Mouse (Mus musculus): Measurements from ENCODE around the gene Nsdhl. TPM values are rescaled to one million over a fixed set of nuclear protein-coding genes. Genes with fewer than 3 reads are reported as not detected.
A peak's percentile ranks its signal among the peaks of the same experiment; 100 is the strongest.

The Nsdhl gene
- polyA plus RNA-seq, 1 experiment from 2014 or later, result 50.2 TPM

DNA sequence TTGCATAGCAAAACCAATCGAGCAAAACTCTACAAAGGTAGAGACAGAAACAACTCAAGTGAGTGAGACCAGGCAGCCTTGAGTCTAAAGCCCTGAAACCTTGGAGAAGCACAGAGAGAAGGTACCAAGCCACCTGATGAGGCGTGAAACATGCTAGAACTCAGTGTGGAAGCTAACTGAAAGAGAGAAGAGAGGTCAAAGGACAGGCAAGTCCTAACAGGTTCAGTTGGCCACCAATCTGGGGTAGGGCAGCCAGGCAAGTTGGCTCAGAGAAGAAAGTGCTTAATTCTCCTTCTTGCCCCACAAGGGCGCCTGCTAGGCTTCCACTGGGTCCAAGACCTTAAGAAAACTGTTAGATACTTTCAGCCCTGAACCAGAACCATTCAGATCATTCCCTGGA, 43.2 kb downstream of the Nsdhl start:
- H3K4me3 ChIP-seq, result no peak overlapping the region
- no peak overlapping the region for H3K4me2 ChIP-seq
- no peaks in the 10 kb centered on the region for H3K27me3 ChIP-seq (replicated peaks)
- no peaks in the 10 kb centered on the region for H3K9me3 ChIP-seq
- no peak for ATAC-seq (replicated peaks)
- no peak overlapping the region for H3K27ac ChIP-seq
- WGBS, result 79% methylated on average over 3 of the region's 3 CpGs
- no peak overlapping the region for H3K9ac ChIP-seq
- 0 out of 2 replicates have a peak, but pooled peaks cover 2% of the 10 kb centered on the region for H3K36me3 ChIP-seq (replicated peaks)
- H3K4me1 ChIP-seq, result no peaks in the 10 kb centered on the region

GRCm38 (mm10) chrX:72962743-72963142, 44.4 kb downstream of the Nsdhl start:
- H3K4me3 ChIP-seq, result no peak overlapping the region
- ATAC-seq (replicated peaks), result no peak
- H3K4me1 ChIP-seq, result no peaks in the 10 kb centered on the region
- 81% methylated on average over 3 of the region's 3 CpGs for WGBS
- no peaks in the 10 kb centered on the region for H3K27me3 ChIP-seq (replicated peaks)
- H3K9ac ChIP-seq, result no peak overlapping the region
- no peaks in the 10 kb centered on the region for H3K9me3 ChIP-seq
- H3K4me2 ChIP-seq, result no peak overlapping the region
- H3K36me3 ChIP-seq (replicated peaks), result no peaks in the 10 kb centered on the region
- H3K27ac ChIP-seq, result no peak overlapping the region

- H3K27ac ChIP-seq, result no peak overlapping the region
- H3K27me3 ChIP-seq (replicated peaks), result peaks cover 4% of the 10 kb centered on the region
- H3K36me3 ChIP-seq (replicated peaks), result no peaks in the 10 kb centered on the region
- no peak overlapping the region for H3K9ac ChIP-seq
- no peaks in the 10 kb centered on the region for H3K4me1 ChIP-seq
- H3K9me3 ChIP-seq, result no peaks in the 10 kb centered on the region
- H3K4me3 ChIP-seq, result no peak overlapping the region
- 66% methylated on average over 6 of the region's 6 CpGs for WGBS
- no peak for ATAC-seq (replicated peaks)
- no peak overlapping the region for H3K4me2 ChIP-seq
Observed at GRCm38 (mm10) chrX:72982831-72983230, 64.5 kb downstream of the Nsdhl start.

GRCm38 (mm10) chrX:72985607-72986006, 67.2 kb downstream of the Nsdhl start:
- no peaks in the 10 kb centered on the region for H3K36me3 ChIP-seq (replicated peaks)
- H3K9me3 ChIP-seq, result no peaks in the 10 kb centered on the region
- ATAC-seq (replicated peaks), result no peak
- 80% methylated on average over 2 of the region's 2 CpGs for WGBS
- H3K27me3 ChIP-seq (replicated peaks), result peaks cover 4% of the 10 kb centered on the region
- no peak overlapping the region for H3K4me3 ChIP-seq
- no peak overlapping the region for H3K9ac ChIP-seq
- H3K4me2 ChIP-seq, result no peak overlapping the region
- no peaks in the 10 kb centered on the region for H3K4me1 ChIP-seq
- no peak overlapping the region for H3K27ac ChIP-seq

- peak; percentile 58 for ATAC-seq (replicated peaks)
- Histone ChIP-seq H3K27me3 (replicated peaks) (peaks cover 4% of the 10 kb centered on the region), H3K4me1 (no peaks in the 10 kb centered on the region), H3K27ac (no peak within 1 kb of the TSS), H3K9me3 (no peaks in the 10 kb centered on the region), H3K4me3 (peak within 1 kb of the TSS; percentile 35), H3K4me2 (peak within 1 kb of the TSS; percentile 64), H3K9ac (no peak within 1 kb of the TSS), H3K36me3 (replicated peaks) (no peaks in the 10 kb centered on the region)
- WGBS, result 37% methylated on average over 42 of the region's 45 CpGs
Observed at GRCm38 (mm10) chrX:72986841-72987519, 68.6 kb downstream of the Nsdhl start, which contains the start of gene Zfp185. Gene Zfp185, plus strand, starts transcription at chrX:72987339.

GRCm38 (mm10) chrX:72987520-72987905, 69.2 kb downstream of the Nsdhl start:
- peak overlapping the region; percentile 64 for H3K4me2 ChIP-seq
- H3K4me3 ChIP-seq, result peak overlapping the region; percentile 35
- peaks cover 4% of the 10 kb centered on the region for H3K27me3 ChIP-seq (replicated peaks)
- H3K27ac ChIP-seq, result no peak overlapping the region
- 36% methylated on average over 14 of the region's 14 CpGs for WGBS
- no peaks in the 10 kb centered on the region for H3K9me3 ChIP-seq
- ATAC-seq (replicated peaks), result no peak
- H3K36me3 ChIP-seq (replicated peaks), result no peaks in the 10 kb centered on the region
- H3K9ac ChIP-seq, result no peak overlapping the region
- H3K4me1 ChIP-seq, result no peaks in the 10 kb centered on the region

GRCm38 (mm10) chrX:72988431-72988830, 70.1 kb downstream of the Nsdhl start:
- no peak for ATAC-seq (replicated peaks)
- H3K4me3 ChIP-seq, result no peak overlapping the region
- WGBS, result 87% methylated on average over 3 of the region's 3 CpGs
- no peak overlapping the region for H3K4me2 ChIP-seq
- H3K27me3 ChIP-seq (replicated peaks), result peaks cover 4% of the 10 kb centered on the region
- H3K36me3 ChIP-seq (replicated peaks), result no peaks in the 10 kb centered on the region
- H3K4me1 ChIP-seq, result no peaks in the 10 kb centered on the region
- no peaks in the 10 kb centered on the region for H3K9me3 ChIP-seq
- no peak overlapping the region for H3K27ac ChIP-seq
- no peak overlapping the region for H3K9ac ChIP-seq

DNA sequence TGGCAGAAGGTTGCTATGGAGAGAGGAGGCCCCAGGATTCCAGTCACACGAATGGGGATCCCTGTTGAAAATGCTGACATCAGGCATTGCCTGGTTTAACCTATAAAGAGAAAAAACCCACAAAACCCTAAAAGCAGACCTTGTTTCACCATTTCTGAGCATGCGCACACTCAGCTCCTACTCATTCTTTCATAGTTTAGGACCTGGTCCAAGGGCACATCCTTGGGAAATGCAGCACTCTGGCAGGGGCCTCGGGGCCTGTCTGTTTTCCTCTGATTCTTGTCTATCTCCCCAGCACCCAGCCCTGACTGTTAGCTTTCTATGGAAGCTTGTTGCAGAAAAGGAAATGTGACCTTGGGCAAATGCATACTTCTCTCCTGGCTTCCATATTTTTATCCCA, 72.2 kb downstream of the Nsdhl start:
- Histone ChIP-seq H3K4me3 (no peak overlapping the region), H3K4me2 (no peak overlapping the region), H3K4me1 (no peaks in the 10 kb centered on the region), H3K27ac (no peak overlapping the region), H3K27me3 (replicated peaks) (peaks cover 4% of the 10 kb centered on the region; the same call in 1 of the 2 replicates), H3K36me3 (replicated peaks) (no peaks in the 10 kb centered on the region), H3K9ac (no peak overlapping the region), H3K9me3 (no peaks in the 10 kb centered on the region)
- no peak for ATAC-seq (replicated peaks)
- 74% methylated on average over 3 of the region's 3 CpGs for WGBS

- H3K4me2 ChIP-seq, result no peak overlapping the region
- no peaks in the 10 kb centered on the region for H3K36me3 ChIP-seq (replicated peaks)
- no peaks in the 10 kb centered on the region for H3K4me1 ChIP-seq
- no peak for ATAC-seq (replicated peaks)
- 56% methylated on average over 5 of the region's 5 CpGs for WGBS
- H3K9ac ChIP-seq, result no peak overlapping the region
- H3K27me3 ChIP-seq (replicated peaks), result no peaks in the 10 kb centered on the region; the same call in 1 of the 2 replicates
- H3K4me3 ChIP-seq, result no peak overlapping the region
- H3K9me3 ChIP-seq, result no peaks in the 10 kb centered on the region
- no peak overlapping the region for H3K27ac ChIP-seq
Observed at GRCm38 (mm10) chrX:72992291-72992919, 74.0 kb downstream of the Nsdhl start.

DNA sequence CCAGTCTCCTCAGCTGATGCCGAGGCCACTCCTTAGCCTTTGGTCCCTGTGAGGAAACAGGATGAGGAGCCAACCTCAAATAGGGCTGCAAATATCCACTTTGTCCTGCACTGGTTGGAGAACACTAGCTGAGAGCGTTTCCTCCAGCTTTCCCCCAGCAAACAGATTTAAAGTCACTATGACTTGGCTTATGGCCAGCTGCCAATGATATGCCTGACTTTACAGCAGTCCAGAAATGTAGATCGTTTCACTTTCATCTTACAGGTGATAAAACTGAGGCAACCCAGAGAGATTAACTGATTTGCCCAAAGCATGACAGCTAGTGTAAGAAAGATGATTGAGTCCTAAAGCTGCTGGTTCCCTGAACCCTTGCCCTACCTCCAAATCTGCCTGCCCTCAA, 77.2 kb downstream of the Nsdhl start:
- no peaks in the 10 kb centered on the region for H3K9me3 ChIP-seq
- no peaks in the 10 kb centered on the region for H3K4me1 ChIP-seq
- H3K27me3 ChIP-seq (replicated peaks), result no peaks in the 10 kb centered on the region
- H3K4me3 ChIP-seq, result no peak overlapping the region
- H3K9ac ChIP-seq, result no peak overlapping the region
- ATAC-seq (replicated peaks), result no peak
- H3K27ac ChIP-seq, result no peak overlapping the region
- H3K36me3 ChIP-seq (replicated peaks), result no peaks in the 10 kb centered on the region
- WGBS, result 74% methylated on average over 3 of the region's 3 CpGs
- H3K4me2 ChIP-seq, result no peak overlapping the region

DNA sequence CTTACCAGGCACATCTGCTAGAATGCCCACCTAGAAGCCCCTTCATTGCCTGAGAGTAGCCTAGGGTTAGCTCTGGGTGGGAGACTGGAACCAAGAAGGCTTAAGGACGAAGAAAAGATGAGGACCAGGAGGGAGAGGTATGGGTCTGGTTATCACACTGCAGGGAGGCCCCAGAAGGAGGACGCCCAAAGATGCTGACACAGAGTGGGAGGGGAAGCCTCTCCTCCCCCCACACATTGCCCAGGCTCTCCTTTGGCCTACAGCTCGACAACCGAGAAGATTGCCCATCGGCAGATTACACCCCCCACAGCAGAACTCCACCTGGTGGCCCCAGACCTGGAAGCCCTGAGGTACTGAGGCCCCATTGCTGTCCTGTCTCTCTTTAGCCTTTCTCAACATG, 84.8 kb downstream of the Nsdhl start:
- Histone ChIP-seq H3K9me3 (no peaks in the 10 kb centered on the region), H3K36me3 (replicated peaks) (no peaks in the 10 kb centered on the region), H3K27ac (no peak overlapping the region), H3K4me2 (no peak overlapping the region), H3K4me1 (no peaks in the 10 kb centered on the region), H3K9ac (no peak overlapping the region), H3K4me3 (no peak overlapping the region), H3K27me3 (replicated peaks) (no peaks in the 10 kb centered on the region)
- 86% methylated on average over 5 of the region's 5 CpGs for WGBS
- no peak for ATAC-seq (replicated peaks)

- Histone ChIP-seq H3K27ac (no peak overlapping the region), H3K4me3 (no peak overlapping the region), H3K27me3 (replicated peaks) (no peaks in the 10 kb centered on the region), H3K4me2 (no peak overlapping the region), H3K9me3 (no peaks in the 10 kb centered on the region), H3K9ac (no peak overlapping the region), H3K36me3 (replicated peaks) (no peaks in the 10 kb centered on the region), H3K4me1 (no peaks in the 10 kb centered on the region)
- WGBS, result 72% methylated on average over 4 of the region's 4 CpGs
- ATAC-seq (replicated peaks), result no peak
Observed at GRCm38 (mm10) chrX:73005678-73006077, 87.3 kb downstream of the Nsdhl start.

Measured in midbrain, embryonic 15.5 days (tissue).